Mouse (Mus musculus): ENCODE data around the gene 5730596B20Rik.
A peak's percentile ranks its signal among the peaks of the same experiment; 100 is the strongest.

The 5730596B20Rik gene

DNA sequence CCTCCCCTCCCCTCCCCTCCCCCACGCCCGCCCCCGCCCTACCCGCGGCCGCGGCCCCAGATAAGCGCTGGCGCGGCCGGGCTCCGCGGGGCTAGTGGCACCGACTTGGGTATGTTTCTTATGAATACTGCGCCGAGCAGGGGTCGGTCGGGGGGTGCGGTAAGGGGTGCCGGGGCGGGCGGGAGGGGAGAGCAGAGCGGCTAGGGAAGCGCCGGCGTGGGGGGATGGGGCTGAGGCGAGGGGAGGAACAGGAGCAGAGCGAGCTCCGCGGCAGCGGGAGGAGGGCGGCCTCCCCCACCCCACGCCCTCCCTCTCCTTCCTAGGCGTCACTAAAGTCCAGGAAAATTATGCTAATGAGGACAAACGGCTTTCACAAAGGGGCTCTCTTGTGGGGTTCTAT is 1.4 kb upstream of the 5730596B20Rik start:
- peak; percentile 66 for DNase-seq (ENCODE audit: low spot score)

GRCm38 (mm10) chr6:52176391-52176790 is 907 bp upstream of the 5730596B20Rik start:
- DNase-seq (ENCODE audit: low spot score) = peak; percentile 52

GRCm38 (mm10) chr6:52177806-52178205 is 508 bp downstream of the 5730596B20Rik start:
- DNase-seq (ENCODE audit: low spot score) = peak; percentile 18

GRCm38 (mm10) chr6:52178918-52179665 is 1.8 kb downstream of the 5730596B20Rik start:
- peak; percentile 28 for DNase-seq (ENCODE audit: low spot score)

GRCm38 (mm10) chr6:52179690-52180089 is 2.4 kb downstream of the 5730596B20Rik start:
- DNase-seq (ENCODE audit: low spot score) = peak; percentile 57

DNA sequence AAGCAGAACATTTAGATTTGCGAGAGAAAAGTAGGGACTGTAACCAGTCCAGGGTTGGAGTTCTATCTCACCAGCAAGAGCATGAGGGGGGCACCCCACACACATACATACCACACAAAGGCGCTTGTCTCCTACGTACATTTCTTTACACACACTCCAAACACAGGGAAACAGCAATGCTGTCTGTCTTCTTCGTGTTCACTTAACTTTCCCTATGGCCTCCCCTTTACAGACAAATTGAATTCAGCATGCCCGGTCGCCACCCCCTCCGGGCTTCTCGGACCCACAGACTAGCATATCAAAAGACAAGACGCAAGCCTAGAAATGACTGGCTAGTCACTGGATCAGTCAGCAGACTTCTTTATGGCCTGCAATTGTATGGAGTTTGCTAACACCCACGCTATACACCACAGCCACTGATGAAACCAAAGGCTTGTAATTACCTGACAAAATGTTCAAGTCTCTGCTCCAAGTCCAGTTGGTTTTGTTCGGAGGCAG is 3.0 kb downstream of the 5730596B20Rik start:
- no peak for DNase-seq (ENCODE audit: low spot score)

DNA sequence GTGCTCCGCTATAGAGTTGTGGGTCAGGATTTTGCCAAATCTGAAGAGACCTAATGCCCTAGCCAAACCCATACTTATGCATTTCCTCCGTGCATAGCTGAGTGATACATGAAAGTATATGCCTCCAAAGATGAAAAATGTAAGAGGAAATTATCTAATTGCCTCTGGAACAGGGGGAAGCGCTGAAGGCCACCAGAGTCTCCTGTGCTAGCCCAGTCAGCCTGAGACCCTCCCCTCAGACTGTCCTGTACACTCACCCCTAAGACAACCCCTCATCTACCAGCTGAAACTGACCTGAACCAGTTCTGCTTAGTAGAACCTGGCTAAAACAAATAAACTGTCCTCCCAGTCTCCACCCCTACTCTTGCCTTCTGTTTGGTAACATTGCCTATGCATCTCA is 3.4 kb downstream of the 5730596B20Rik start:
- no peak for DNase-seq (ENCODE audit: low spot score)

- DNase-seq (ENCODE audit: low spot score) = no peak
Measured at GRCm38 (mm10) chr6:52182030-52182429, 4.7 kb downstream of the 5730596B20Rik start.

DNA sequence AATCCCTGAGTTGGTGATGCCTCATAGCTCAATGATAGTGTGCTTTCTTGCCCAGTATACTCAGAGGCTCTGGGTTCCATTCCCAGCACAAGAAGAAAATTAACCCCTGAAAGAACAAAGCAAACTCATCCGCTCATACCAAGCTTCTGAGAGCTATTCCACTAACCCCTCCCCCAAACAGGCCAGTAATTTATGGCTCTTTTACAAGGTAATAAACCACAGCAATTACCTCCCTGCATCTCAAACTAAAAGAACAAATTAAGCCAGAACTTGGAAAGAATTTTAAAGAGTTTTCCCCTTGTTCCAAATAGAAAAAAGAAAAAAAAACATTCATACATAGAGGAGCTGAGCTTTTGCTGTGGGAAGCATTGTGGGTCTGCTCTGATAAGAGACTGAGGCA is 5.5 kb downstream of the 5730596B20Rik start:
- peak; percentile 49 for DNase-seq (ENCODE audit: low spot score)

GRCm38 (mm10) chr6:52183311-52184080 is 6.2 kb downstream of the 5730596B20Rik start:
- no peak for DNase-seq (ENCODE audit: low spot score)

GRCm38 (mm10) chr6:52184668-52185067 is 7.4 kb downstream of the 5730596B20Rik start:
- no peak for DNase-seq (ENCODE audit: low spot score)

DNA sequence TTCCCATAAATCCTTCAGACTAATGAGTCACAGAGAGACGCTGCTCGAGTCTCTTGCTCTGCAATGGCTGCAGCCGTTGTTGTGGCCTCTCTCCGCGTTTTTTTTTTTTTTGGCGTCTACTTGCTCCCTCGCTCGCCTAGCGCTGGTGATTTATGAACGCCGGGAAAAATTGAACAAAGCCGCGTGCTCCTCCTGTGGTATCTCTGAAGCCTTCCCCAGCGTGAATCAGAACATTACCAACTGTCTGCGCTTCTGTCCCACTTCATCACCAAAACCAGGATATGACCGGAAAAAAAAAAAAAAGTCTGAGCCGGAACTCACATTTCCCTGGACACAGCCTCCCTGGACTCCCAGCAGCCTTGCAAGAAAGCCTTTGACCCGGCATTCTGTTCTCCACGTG is 7.9 kb downstream of the 5730596B20Rik start:
- peak; percentile 60 for DNase-seq (ENCODE audit: low spot score)

- no peak for DNase-seq (ENCODE audit: low spot score)
Measured at GRCm38 (mm10) chr6:52185834-52186233, 8.5 kb downstream of the 5730596B20Rik start.

GRCm38 (mm10) chr6:52186500-52186899 is 9.2 kb downstream of the 5730596B20Rik start:
- no peak for DNase-seq (ENCODE audit: low spot score)

- peak; percentile 48 for DNase-seq (ENCODE audit: low spot score)
Measured at GRCm38 (mm10) chr6:52189172-52189591, 11.9 kb downstream of the 5730596B20Rik start.

DNA sequence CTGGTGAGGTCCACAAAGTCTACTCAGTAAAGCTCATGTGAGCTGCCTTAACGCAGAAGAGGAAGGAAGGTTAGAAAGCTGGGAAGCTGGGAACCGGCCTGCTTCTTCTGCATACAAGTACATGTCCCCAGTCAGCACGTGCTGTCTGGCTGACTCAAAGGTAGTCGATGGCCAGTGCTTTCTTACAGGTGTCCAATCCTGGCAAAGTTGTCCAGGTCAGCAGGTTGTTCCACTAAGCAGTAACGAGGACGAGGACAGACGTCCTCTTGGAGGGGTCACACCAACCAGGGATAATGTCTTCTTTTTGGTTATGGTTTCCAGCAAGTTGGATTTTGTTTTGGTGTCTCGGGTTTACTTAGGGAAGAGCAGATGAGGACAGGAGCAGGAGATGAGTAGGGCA is 12.6 kb downstream of the 5730596B20Rik start:
- DNase-seq (ENCODE audit: low spot score) = peak; percentile 37

- no peak for DNase-seq (ENCODE audit: low spot score)
Measured at GRCm38 (mm10) chr6:52190410-52190809, 13.1 kb downstream of the 5730596B20Rik start.

GRCm38 (mm10) chr6:52190906-52191810 is 13.9 kb downstream of the 5730596B20Rik start, which contains the start of gene Hoxa4:
Hoxa4 (minus strand) TSS chr6:52191753.
- DNase-seq (ENCODE audit: low spot score) = peak; percentile 77

DNA sequence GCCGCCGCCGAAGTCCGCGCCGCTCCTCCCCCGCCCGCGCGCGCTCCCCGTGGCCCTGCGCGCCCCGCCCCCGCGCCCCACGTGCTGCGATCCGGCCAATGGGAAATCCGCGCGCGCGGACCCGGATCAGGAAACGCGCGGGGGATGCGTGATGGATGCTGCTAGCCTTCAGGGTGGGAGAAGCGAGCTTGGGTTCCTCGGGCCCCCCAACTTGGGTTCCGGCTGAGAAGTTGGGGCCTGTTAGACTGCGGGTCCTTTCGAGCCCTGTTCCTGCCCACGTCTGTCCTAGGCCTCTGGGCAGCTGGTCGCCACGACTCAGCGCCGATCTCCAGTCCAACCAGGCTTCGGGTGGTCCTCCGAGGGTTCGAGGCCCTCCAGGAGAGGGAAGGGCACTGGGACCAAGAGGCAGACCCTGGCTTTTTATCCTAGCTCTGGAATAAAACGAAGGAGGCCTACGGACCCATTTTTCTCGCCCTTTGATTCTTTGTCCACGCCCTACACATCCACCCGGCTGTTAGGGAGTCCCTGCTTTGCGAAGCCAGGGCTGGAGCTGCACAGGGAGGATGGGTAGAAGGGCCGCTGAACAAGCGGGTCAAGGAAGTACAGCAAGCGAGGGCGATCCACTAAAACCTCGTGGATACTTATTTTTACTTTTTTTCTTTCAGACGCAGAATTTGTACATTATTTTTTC is 14.7 kb downstream of the 5730596B20Rik start:
- DNase-seq (ENCODE audit: low spot score) = peak; percentile 87

- DNase-seq (ENCODE audit: low spot score) = peak; percentile 82
Measured at GRCm38 (mm10) chr6:52194690-52195089, 17.4 kb downstream of the 5730596B20Rik start.

- no peak for DNase-seq (ENCODE audit: low spot score)
Measured at GRCm38 (mm10) chr6:52196811-52197210, 19.5 kb downstream of the 5730596B20Rik start.

Data from embryo, embryonic 10 days (tissue).